Mouse (Mus musculus) adrenal gland, postnatal 10 days (tissue): ENCODE measurements around the gene Tmem177. TPM values are rescaled to one million over a fixed set of nuclear protein-coding genes. Genes with fewer than 3 reads are reported as not detected.

ENCODE experiments used
- DNase-seq: peaks from one replicate; pipeline ENCODE4 v3.0.0; 2021; ENCODE audit warnings: mixed read lengths
- total RNA-seq, 2 experiments: library from RNA; stranded (reverse); gene quantifications; 2 replicates each; pipeline ENCODE4 v1.2.3; 2021

The Tmem177 gene
- total RNA-seq, 2 experiments from 2014 or later = 8.0 to 10.0 TPM

DNA sequence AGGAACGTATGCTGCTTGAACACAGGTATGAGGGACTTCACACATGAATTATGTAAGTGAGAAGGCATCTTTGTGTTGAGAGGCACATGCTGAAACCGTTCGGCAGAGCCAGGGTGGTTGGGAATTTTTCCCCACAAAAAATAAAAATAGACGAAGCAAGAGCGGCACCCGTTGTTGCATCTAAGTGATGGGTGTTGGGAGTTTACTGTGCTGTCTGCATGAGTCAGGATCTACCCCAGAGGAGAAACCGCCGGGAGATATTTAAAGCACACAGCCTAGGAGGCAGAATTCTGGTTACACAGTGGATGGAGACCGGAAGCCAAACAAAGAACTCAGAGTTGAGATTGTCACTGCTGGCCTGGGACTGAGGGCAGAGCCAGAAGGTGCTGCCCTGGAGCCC, 21.9 kb downstream of the Tmem177 start:
- no peak for DNase-seq

DNA sequence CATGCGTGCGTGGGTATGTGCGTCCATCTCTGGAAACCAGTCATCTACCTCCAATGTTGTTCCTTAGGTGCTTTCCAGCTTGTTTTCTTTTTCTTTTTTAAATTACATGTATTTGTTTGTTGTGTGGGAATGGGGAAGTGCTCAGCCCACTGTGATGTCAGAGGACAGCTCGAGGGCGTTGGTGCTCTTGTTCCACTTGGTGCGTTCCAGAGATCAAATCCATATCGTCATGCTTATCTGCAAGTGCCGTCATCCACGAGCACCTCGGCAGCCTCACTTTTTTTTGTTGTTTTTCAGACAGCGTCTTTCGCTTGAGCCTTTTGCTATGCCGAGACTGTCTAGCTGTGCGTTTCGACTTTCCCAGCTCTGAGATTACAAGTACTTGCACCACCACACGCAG, 23.7 kb downstream of the Tmem177 start:
- no peak for DNase-seq

DNA sequence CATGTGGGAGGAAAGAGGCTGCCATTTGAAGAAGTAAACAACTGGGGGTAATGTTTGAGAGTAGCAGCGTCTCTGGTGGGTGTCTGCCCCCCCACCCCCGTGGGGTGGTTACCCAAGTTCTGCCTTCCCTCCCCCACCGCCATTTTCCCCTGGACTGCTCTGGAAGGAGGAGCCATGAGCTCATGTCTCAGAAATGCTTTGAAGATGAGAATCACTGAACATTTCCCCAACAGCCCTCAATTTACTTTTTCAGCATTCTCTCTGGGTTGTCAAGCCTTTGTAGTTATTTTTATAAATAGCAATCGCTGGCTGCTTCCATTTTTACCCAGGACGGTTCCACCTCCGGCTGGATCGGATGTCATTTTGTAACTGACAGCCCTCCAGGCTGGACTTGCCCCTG, 26.7 kb downstream of the Tmem177 start:
- peak; percentile 24 for DNase-seq

DNA sequence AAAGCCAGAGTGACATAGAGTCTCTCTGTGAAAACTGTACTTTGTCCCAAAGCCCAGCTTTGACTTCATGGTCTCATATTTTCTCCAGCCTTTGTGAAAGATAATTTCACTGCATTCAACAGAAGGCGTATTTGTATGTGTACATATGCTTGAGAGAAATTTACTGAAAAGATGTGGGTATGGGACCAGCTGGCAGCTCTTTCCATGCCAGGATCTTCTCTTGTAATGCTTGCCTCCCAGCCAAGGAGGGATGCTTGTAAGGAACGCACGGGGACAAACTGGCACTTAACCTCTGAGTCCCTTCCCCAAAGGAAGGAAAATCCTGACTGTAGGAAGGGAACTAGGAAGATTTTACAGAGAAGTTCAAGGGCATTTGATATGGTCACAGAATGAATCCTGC, 28.7 kb downstream of the Tmem177 start:
- DNase-seq = no peak

DNA sequence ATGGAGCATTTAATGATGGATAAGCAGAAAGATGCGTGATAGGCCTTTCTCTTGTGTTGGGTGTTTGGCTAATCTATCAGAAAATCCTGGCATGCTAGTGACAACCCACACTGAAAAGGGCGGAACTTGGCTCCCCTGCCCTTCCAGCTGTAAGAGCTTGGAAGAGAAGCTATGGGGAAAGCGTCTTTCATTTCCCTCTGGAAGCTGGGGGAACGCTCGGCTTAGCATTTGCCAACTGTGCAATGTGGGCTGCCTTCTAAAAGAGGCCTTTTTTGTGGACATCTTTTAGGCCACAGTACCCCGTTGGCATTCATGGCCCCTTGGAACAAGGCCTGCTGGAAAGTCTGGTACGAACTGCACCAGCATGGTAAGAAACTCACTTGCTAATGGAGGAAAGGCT, 34.1 kb downstream of the Tmem177 start:
- DNase-seq = peak; percentile 67

DNA sequence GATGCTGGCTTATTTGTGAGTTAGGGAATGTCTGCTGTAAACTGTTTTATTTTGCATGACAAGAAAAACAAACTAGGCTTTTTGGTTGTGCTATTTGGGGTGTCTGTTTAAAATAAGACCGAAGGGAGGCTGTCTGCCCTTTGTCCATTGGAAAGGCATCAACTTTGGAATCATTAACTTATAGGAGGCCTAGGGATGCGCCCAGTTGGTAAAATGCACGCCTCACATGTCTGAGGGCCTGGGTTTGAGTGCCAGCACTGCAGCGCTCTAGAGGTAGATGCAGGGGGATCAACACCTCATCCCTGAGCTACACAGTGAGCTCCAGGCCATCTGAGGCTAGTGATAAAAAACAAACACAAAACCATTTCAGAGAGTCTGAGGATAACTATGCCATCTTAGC, 35.5 kb downstream of the Tmem177 start:
- DNase-seq = no peak

DNA sequence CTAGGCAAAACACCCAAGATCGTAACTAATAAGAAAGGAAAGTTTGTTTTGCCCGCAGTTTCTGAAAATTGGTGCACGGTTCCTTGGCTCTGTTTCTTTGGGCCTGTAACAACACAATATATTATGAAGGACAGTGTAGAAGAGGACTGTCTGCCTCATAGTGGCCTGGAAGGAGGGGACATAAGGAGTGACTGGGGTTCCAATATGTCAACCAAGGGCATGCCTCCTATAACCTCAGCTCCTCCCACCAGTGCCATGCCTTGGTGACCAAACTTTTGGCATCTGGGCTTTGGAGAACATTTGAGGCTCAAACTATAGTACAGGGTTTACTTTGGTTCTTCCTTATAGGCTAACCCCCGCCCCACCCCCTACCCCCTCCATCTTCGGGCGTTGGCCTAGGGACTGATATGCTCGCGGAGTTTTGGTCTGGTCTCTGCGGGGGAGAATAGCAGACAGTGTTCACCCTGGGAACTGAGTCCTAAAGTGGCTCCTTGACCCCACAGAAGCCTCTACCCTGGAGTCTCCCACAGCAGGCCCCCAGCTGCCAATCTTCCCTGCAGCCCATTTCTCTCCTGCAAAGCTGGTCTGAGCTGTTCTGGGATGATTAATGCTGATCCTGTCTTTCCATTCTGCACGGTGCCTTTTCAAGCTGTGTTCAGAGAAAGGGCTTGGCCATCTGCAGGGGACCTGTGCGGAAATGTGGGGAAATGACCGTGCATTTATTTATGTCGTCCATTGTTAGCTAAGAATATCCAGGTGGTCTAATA, 44.4 kb downstream of the Tmem177 start:
- no peak for DNase-seq

DNA sequence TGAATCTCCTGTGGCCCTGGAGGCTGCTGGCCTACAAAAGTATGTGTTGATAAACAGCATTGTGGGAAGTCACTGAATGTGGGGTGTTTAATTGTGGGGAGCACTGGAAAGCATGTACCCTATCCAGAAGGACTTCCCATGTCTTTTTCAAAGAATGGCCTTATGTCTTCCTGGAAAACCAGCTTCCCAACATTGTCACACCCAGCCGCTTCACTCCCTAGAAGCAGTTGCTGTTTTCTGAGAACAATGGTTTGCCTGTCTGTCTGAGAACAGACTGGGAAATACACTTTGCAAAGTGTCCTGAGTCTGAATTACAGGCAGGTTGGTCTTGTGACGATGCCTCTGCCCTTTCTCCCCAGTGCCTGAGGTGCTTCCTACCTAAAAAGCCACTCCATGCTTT, 45.7 kb downstream of the Tmem177 start:
- DNase-seq = no peak

DNA sequence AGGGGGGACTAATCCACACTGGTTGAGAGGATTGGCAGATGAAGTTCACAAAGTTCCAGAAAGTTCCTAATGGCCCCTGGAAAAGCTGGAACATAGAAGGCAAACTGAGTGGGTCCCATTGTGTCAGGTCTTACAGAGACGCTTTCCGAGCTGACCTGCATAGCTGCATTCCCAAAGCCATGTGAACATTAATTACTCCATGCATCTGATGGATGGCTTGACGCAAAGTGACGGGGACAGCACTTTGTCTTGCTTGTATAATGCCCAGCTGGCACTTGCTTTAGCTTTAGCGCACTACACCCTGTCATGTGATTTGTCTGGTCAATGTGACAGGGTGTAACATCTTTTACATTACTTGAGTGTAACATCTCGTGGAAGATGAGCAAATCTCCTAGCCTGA, 47.7 kb downstream of the Tmem177 start:
- no peak for DNase-seq

DNA sequence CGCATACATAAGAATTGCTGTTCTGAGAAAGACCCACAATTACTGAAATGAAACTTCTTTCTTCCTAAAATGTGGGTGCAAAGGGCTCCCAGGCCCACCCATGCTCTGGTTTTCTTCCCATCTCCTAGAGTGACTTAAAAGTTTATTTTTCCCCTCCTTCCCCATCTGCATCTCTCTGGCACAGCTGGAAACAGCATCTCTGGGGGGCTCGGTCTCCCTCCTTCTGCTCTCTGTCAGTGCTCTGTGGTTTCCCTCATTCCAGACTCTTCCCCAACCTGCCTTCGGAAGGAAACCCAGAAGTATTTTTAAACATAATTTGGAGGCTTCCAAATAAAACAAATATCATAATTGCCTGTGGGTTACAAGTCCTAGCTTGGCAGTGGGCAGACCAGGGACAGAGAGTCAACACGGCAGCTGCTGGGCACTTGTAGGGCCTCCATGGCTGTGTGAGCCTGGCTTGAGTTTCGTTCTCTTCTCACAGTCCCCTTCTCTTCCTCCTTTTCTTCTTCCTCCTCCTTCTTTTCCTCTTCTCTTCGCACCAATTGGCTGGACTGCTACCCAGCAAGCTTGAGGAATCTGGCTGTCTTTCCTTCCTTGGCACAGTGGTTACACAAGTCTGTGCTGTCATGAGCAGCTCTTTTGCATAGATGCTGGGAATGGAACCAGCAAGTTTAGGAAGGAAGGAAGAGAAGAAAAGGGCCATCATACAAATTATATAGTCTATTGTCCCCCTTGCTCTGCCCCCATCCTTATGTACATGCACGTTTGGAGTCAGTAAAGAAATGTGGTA, 49.3 kb downstream of the Tmem177 start:
- DNase-seq = no peak

DNA sequence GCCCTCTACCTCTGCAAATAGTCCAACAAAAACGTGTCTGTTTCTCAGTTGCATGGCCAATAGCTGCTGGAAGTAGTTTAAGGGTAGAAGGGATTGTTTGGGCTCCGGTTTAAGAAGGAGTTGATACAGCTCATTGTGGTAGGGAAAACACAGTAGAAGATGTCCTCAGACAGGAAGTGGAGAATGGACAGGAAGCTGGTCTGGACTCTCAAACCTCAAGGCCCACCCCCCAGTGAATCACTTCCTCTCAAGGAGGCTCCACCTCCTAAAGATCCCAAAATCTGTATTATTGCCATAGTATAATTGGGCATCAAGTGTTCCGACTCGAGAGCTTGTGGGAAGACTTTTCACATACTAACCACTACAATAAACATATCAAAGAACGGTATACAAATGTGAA, 53.4 kb downstream of the Tmem177 start:
- no peak for DNase-seq

Other genes starting within 250 kb of the Tmem177 start
- 10 to 100 TPM; 48.9 to 56.5 TPM for gene Ptpn4, start 75.6 kb downstream of the Tmem177 start, total RNA-seq
- under 1 TPM; 0.39 to 0.70 TPM for gene Cfap221, start 84.0 kb upstream of the Tmem177 start, total RNA-seq
- gene Sctr, start 93.7 kb upstream of the Tmem177 start, total RNA-seq = 10 to 100 TPM; 12.7 to 17.7 TPM
- 10 to 100 TPM; 24.6 to 25.8 TPM for gene Tmem37, start 160.9 kb upstream of the Tmem177 start, total RNA-seq
- gene Dbi, start 207.9 kb upstream of the Tmem177 start, total RNA-seq = 1,000 to 10,000 TPM; 1,131 to 1,191 TPM
- gene 3110009E18Rik, start 208.0 kb upstream of the Tmem177 start, total RNA-seq = 10 to 100 TPM in 1 of 2 experiments, 1 to 10 TPM in 1; 9.9 to 12.4 TPM